Mouse (Mus musculus) Muller cell, postnatal 12 days (primary cell): ENCODE data around the gene Bsdc1.
"Not testable (repeated sequence)": the region's sequence is repeated elsewhere in the genome, so short reads cannot be mapped to it uniquely, and the experiment has no call there.

Experiments used
- DNase-seq: peaks from one replicate; pipeline ENCODE4 v3.0.0-alpha.2; 2015; ENCODE audit errors: inconsistent ontology term

Bsdc1 gene

DNA sequence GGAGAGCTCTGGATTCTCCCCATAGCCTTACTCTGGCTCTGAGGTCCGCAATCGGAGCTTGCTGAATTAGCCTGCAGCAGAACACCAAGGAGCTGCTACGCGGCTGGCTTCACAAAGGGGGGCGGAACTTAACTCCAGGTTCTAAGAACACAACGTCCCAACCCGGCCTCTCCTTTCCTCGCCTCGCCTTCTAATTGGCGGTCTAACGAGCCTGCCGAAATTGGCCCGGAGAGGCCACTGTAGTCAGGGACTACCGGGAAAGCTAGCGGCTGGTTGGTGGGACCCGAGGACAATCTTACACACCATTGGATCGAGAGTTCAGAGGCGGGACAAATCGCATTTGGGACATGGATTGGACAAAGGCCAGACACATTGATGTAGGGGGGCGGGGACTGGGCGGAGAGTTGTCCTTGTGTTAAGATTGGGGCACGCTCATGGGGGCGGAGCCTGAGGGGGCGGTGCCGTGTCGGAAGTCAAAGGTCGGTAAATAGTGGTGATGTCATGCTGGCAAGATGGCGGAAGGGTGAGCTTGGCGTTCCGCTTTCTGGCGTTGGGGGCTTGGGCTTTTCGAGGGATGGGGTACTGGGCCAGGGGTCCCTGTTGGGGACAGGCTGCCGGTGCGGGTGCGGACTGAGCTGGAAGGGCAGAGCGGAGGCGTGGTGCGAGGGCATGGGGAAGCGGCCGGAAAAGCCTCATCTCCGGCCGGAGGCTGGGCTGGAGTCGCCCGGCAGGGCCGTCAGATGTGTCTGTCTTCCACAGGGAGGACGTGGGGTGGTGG, at the start of gene Bsdc1:
Bsdc1 (plus strand) TSS at position 399 of the 778 bp plus-strand sequence.
- peak; percentile 100 for DNase-seq

GRCm38 (mm10) chr4:129415892-129416291, 45.5 kb upstream of the Bsdc1 start:
- no peak for DNase-seq

GRCm38 (mm10) chr4:129416478-129416877, 44.9 kb upstream of the Bsdc1 start:
- peak; percentile 82 for DNase-seq

GRCm38 (mm10) chr4:129418321-129418720, 43.1 kb upstream of the Bsdc1 start:
- DNase-seq = no peak

DNA sequence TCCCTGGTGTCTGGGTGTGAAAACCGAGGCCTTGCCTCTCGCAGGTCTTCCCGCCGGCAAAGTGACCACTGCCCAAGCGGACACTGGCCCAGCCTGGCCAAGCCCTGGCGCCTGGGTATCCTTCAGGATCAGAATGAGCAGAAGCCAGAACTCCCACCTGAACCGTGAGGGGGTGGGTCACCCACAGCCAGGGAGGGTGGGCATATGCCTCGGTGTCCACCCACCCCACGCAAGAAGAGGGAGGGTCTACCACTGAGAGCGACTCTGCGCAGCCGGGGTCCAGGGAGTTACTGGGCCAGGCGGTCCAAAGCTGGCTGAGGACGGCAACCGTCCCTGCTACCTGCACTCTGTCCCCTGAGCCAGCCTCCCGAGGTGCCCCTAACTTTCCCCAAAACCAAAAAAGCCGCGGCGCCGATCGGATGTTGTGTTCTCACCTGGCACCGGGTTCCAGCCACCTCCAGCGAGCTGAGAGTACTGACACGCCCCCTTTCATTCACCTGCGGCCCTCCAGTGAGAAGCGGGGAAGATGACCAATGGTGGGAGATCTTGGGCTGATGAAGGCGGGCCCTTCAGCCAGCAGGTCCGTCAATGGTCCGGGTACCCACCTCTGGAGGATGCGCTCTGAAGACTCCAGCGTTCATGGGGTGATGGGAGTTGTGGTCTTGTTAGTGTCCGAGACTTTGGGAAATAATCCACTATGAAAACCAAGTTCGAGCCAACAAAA, 20.9 kb upstream of the Bsdc1 start, which contains the start of gene Zbtb8b:
Zbtb8b (minus strand) TSS at position 514 of the 724 bp plus-strand sequence.
- peak; percentile 81 for DNase-seq

- no peak for DNase-seq
Measured at GRCm38 (mm10) chr4:129441145-129441544, 20.2 kb upstream of the Bsdc1 start.

DNA sequence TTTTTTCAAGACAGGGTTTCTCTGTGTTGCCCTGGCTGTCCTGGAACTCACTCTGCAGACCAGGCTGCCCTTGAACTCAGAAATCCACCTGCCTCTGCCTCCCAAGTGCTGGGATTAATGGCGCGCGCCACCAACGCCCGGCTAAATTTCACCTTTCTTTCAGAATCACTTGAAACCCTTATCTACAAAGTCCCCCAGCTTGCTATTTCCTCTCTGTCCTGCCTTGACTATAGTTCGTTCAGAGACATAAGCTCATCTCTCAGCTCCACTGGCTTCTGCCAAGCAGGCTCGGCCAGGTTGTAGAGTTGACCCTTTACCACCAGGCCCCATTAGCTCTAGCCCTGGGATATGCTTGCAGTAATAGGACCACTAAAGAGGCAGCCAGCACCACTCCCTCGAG, 14.0 kb upstream of the Bsdc1 start:
- no peak for DNase-seq

DNA sequence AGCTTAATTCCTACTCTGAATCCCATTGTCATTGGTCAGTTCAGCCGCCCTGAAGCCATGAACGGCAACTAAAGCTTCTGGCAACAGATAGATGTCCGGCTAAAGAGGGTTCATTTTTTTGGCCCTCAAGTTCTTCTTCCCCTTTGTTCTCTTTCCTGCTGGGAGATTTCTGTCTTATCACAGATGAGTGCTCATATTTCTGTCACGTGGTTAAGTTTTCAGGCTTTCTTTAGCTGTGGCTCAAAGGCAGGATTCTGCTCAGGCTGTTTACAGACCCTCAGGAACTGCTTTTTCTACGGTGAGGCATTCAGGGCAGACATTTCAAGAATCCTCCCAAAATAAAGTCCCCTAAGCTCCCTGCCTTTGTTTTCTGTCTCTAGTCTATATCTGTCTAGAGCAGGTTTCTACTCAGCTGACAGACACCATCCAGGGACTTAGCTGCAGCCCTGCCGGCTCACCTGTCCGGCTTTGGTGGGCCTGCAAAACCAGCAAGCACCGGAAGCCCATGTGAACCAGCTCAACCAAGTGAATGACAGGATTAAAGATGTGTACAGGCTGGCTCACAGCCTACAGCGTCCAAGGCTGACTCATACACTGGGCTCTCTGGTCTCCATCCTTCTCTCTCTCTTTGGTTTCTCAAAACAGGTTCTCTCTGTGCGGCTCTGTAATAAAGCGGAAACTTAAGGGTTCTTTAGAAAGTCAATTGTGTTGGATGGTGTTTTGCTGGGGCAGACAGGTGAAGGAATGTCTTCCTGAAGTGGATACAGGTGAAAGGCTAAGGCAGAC, 13.4 kb upstream of the Bsdc1 start:
- DNase-seq = peak; percentile 63

DNA sequence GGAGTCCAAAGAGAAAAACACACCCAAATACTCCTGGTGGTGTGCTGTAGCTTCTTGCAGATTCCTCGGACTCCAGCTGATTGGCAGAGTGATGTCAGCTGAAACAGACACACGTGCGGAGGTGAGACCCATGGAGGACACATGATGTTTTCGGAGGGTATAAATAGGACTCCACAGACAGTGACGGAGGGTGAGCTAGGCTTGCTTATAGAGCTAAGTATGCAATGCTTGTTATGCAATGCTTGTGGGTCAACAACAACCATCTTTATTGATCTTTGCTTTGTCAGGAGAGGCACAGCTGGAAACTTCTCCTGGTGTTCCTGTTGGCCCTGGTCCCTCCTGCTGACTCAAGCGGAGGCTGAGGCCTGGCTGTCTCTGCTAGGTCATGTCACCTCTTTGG, 12.7 kb upstream of the Bsdc1 start:
- no peak for DNase-seq

- no peak for DNase-seq
Measured at GRCm38 (mm10) chr4:129450851-129451250, 10.5 kb upstream of the Bsdc1 start.

DNA sequence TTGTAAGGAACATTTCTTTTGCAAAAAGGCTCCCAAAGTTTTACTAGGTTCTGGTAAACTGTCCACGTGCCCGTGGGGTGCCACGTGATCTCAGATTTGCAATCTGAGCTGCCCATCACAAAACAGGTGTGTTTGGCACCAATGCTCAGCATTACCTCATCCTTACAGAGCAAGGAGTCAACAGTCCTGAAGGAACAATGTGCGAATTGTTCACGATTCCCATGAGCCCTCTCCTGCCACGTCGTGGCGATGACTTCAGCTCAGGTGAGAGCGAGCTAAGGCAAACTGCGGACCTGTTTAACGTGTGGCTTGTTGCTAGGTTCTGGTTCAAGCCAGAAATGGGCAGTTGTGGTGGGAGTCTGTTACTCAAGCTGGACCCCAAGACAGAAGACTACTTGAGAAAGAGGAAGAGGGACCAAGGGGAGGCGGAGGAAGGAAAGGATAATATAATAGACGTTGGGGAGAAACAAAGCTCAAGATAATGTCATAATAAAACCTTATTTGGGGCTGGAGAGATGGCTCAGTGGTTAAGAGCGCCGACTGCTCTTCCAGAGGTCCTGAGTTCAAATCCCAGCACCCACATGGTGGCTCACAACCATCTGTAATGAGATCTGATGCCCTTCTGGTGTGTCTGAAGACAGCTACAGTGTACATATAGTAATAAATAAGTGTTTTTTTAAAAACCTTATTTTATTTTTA, 9.8 kb upstream of the Bsdc1 start:
- DNase-seq = no peak

DNA sequence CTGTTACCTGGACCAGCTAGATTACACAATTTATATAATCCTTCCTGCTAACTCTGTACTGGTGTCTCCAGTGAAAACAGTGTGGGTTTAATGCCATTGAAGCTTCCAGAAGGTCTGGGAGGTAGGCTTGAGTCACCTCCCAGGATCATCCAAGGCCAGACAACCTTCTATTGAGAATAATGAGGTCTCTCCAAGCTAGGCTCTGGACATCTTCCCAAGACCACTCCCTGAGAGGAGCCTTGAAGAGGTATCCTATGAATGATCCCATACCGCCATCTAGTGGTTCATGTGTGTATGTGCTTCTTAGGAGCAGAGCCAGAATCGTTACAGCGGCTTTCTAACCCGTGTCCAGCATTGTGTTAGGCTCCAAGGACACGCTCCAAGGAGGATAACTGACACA, 6.1 kb upstream of the Bsdc1 start:
- peak; percentile 81 for DNase-seq

GRCm38 (mm10) chr4:129456126-129456525, 5.3 kb upstream of the Bsdc1 start:
- DNase-seq = no peak

DNA sequence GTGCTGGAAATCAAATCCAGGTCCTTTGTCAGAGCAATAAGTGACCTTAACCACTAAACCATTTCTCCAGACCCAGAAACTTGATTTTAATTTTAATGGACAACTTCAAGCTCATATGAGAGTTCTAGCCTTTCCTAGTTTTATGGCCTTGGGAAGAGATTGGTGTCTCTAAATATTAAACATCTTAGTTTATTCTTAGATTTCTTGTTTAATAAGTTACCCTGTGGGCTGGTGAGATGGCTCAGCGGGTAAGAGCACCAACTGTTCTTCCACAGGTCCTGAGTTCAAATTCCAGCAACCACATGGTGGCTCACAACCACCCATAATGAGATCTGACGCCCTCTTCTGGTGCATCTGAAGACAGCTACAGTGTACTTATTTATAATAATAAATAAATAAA, 4.1 kb upstream of the Bsdc1 start:
- DNase-seq = not testable (repeated sequence)

GRCm38 (mm10) chr4:129459726-129460125, 1.7 kb upstream of the Bsdc1 start:
- no peak for DNase-seq

- DNase-seq = no peak
Measured at GRCm38 (mm10) chr4:129460827-129461182, 576 bp upstream of the Bsdc1 start.

- peak; percentile 28 for DNase-seq
Measured at GRCm38 (mm10) chr4:129462118-129462517, 737 bp downstream of the Bsdc1 start.

DNA sequence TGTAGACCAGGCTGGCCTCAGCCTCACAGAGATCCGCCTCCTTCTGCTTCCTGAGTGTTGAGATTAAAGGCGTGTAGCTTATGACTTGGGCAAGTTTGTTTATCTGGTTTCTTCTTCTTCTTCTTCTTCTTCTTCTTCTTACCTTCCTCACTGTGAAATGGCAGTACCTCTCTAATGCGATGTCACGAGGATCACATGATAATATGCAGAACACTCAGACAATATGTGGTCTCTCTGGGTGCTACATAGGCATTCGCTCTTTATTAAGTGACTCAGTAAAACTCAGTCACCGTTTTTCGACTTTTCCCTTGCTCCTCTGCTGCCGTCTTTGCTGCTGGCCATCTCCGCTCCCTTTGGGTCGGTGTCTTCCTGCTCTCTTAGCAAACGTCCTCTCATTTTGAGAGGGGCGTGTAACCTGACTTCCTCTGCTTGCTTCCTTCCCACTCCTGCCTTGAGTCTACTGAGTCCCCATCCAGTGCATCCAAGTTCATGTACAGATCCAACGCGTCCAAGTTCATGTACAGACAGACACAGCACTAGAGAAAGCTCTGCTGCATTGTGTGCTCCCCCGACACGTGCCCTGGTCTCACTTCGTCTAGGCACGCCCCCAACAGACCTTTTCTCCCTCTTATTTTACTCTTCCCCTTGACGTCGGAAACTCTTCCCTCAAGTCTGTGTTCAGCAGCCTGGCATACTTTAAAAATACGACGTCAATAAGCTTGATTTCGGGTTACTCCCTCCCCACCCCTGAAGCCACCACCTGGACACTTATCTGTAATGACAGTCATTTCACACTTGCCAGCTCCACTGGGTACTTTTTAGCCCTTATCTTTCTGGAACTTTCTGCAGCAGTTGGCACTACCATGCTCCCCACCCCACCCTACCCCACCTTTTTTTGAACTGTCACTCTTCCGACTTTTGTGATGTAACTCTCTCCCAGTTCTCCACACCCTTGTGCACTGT, 2.0 kb downstream of the Bsdc1 start:
- no peak for DNase-seq

GRCm38 (mm10) chr4:129464286-129464815, 3.0 kb downstream of the Bsdc1 start:
- no peak for DNase-seq

DNA sequence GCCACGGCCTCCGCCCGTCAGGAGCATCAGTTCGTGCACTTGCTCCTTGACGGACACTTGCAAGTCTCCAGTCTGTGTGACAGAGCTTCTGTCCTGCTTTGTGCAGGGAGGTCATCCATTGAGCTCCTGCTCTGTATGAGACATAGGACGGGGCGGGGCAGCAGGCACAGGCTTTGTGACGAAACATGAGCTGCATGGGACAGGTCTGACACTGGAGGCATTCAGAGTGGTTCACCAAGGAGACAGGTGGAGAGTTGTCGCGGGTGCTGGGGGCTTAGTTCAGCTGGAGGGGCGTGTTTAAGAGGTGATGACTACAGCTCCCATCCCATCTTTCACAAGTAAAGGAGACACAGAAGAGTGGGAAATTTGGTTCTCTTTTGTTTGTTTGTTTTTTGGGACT, 14.7 kb downstream of the Bsdc1 start:
- DNase-seq = no peak
